Mouse (Mus musculus): ENCODE data around the gene Mmp13. TPM values are rescaled to one million over a fixed set of nuclear protein-coding genes. Genes with fewer than 3 reads are reported as not detected.

Gene Mmp13
- 0.55 TPM for polyA plus RNA-seq (2015; fragmentation: Illumina TruSeq; extraction: RNeasy Lipid Tissue Mini Kit (QIAGEN cat#74804); ENCODE audit: insufficient read depth, low replicate concordance)

DNA sequence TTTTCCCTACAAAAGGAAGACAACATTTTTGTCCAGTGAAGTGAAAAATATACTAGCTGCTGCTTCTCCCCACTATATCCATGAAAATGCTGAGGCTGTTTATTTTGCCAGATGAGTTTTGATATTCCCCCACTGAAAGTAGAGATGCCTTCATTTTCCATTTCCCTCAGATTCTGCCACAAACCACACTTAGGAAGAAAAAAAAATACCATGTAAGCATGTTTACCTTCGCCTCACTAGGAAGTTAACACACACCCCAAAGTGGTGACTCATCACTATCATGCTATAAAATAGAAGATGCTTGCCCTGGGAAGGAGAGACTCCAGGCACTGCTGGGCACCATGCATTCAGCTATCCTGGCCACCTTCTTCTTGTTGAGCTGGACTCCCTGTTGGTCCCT, at the start of gene Mmp13:
Gene Mmp13, plus strand, starts transcription at position 301 of the 400 bp plus-strand sequence.

Other genes starting within 250 kb of the Mmp13 start
- gene Dync2h1, start 88.1 kb upstream of the Mmp13 start, polyA plus RNA-seq (2015; fragmentation: Illumina TruSeq; extraction: RNeasy Lipid Tissue Mini Kit (QIAGEN cat#74804); ENCODE audit: insufficient read depth, low replicate concordance): 3.2 TPM
- 152 TPM for gene Dcun1d5, start 88.0 kb upstream of the Mmp13 start, polyA plus RNA-seq (2015; fragmentation: Illumina TruSeq; extraction: RNeasy Lipid Tissue Mini Kit (QIAGEN cat#74804); ENCODE audit: insufficient read depth, low replicate concordance)
- 13.1 TPM for gene Mmp12, start 71.9 kb downstream of the Mmp13 start, polyA plus RNA-seq (2015; fragmentation: Illumina TruSeq; extraction: RNeasy Lipid Tissue Mini Kit (QIAGEN cat#74804); ENCODE audit: insufficient read depth, low replicate concordance)
- not detected for gene Mmp1b, start 115.5 kb downstream of the Mmp13 start, polyA plus RNA-seq (2015; fragmentation: Illumina TruSeq; extraction: RNeasy Lipid Tissue Mini Kit (QIAGEN cat#74804); ENCODE audit: insufficient read depth, low replicate concordance)
- 3.3 TPM for gene Mmp3, start 173.3 kb downstream of the Mmp13 start, polyA plus RNA-seq (2015; fragmentation: Illumina TruSeq; extraction: RNeasy Lipid Tissue Mini Kit (QIAGEN cat#74804); ENCODE audit: insufficient read depth, low replicate concordance)
- not detected for gene Mmp10, start 229.8 kb downstream of the Mmp13 start, polyA plus RNA-seq (2015; fragmentation: Illumina TruSeq; extraction: RNeasy Lipid Tissue Mini Kit (QIAGEN cat#74804); ENCODE audit: insufficient read depth, low replicate concordance)